Mouse (Mus musculus): Measurements from ENCODE around the gene Rsl1d1. TPM values are rescaled to one million over a fixed set of nuclear protein-coding genes. Genes with fewer than 3 reads are reported as not detected.
A peak's percentile ranks its signal among the peaks of the same experiment; 100 is the strongest.
"Not testable (repeated sequence)": the region's sequence is repeated elsewhere in the genome, so short reads cannot be mapped to it uniquely, and the experiment has no call there.

Gene Rsl1d1
- polyA plus RNA-seq, 2 experiments = 82.0 to 176 TPM

DNA sequence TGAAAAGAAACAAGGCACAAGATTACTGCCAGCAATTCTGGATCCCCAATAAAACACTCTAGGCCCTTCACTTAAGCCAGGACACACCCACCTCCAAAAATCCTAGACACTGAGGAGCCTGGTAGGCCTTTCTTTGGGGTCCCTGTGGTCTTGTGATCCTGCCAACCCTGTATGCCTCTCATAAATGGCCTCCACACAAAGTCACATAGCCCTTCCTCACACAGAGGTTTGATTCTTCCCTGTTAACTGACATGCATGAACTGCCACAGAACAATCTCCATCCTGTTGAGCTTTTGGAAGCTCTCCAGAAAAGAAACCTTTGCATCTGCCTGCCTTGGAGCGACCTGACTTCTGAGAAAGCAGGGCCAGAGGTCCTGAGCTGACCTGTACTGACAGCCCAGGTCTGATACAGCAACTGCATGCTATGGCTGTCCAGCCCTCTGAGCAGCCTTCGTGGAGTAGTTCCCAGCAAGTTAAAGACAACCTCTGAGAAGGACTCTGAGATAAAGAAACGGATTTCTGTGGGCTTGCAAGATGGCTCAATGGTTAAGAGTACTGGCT is 38.4 kb downstream of the Rsl1d1 start:
- DNase-seq (ENCODE audit: low spot score) (peak; percentile 14), ATAC-seq (ENCODE audit: low FRiP score, low read depth) (no peak)
- 0 out of 2 replicates have a peak, but pooled peaks cover 4% of the 10 kb centered on the region for H3K4me1 ChIP-seq (ENCODE audit: control insufficient read depth, insufficient read depth, low read length)
- TF ChIP-seq POLR2A (IDR thresholded peaks at IDR 0.05; ENCODE audit: borderline replicate concordance, extremely low read depth, insufficient read depth, insufficient read length) = no peak
- no peaks in the 10 kb centered on the region for H3K27me3 ChIP-seq (ENCODE audit: control insufficient read depth, insufficient read depth, low read length)
- H3K9me3 ChIP-seq (ENCODE audit: control insufficient read depth, low read length) = no peaks in the 10 kb centered on the region
- H3K4me2 ChIP-seq (replicated peaks; ENCODE audit: low read depth, low read length, severe bottlenecking) = no peak overlapping the region
- H3K36me3 ChIP-seq (ENCODE audit: control insufficient read depth, insufficient read depth, low read length) = peaks cover 23% of the 10 kb centered on the region
- H3K27ac ChIP-seq (replicated peaks; ENCODE audit: low read depth, low read length) = peak overlapping the region; percentile 63
- WGBS = 61% methylated on average over 3 of the region's 3 CpGs
- H3K4me3 ChIP-seq (replicated peaks; ENCODE audit: low read length) = no peak overlapping the region
- no peak overlapping the region for H3K9ac ChIP-seq (ENCODE audit: low read depth, low read length, severe bottlenecking)

- not testable (repeated sequence) for DNase-seq (ENCODE audit: low spot score); H3K4me3 ChIP-seq (replicated peaks; ENCODE audit: low read length); H3K27me3 ChIP-seq (ENCODE audit: control insufficient read depth, insufficient read depth, low read length); H3K9ac ChIP-seq (ENCODE audit: low read depth, low read length, severe bottlenecking); H3K4me1 ChIP-seq (ENCODE audit: control insufficient read depth, insufficient read depth, low read length); H3K4me2 ChIP-seq (replicated peaks; ENCODE audit: low read depth, low read length, severe bottlenecking); H3K9me3 ChIP-seq (ENCODE audit: control insufficient read depth, low read length); ATAC-seq (ENCODE audit: low FRiP score, low read depth); H3K27ac ChIP-seq (replicated peaks; ENCODE audit: low read depth, low read length)
- 39% methylated on average over 1 of the region's 3 CpGs for WGBS
- H3K36me3 ChIP-seq (ENCODE audit: control insufficient read depth, insufficient read depth, low read length) = peaks cover 76% of the 10 kb centered on the region
Observed at GRCm38 (mm10) chr16:11157721-11158120, 45.4 kb downstream of the Rsl1d1 start.

DNA sequence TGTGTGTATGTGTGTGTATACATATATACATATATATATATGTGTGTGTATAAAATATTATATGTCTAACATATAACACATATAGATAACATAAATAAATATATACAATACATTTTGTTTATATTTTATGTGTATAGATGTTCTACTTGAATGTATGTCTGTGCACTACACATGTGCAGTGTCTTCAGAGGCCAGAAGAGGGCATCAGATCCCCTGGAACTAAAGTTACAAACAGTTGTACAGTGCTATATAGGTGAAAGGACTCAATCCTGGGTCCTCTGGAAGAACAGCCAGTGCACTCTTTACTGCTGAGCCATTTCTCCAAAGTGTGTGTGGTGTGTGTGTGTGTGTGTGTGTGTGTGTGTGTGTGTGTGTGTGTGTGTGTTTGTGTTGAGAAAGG is 48.6 kb downstream of the Rsl1d1 start:
- Histone ChIP-seq H3K4me1 (ENCODE audit: control insufficient read depth, insufficient read depth, low read length) (no peaks in the 10 kb centered on the region), H3K9ac (ENCODE audit: low read depth, low read length, severe bottlenecking) (no peak overlapping the region), H3K27ac (replicated peaks; ENCODE audit: low read depth, low read length) (no peak overlapping the region), H3K9me3 (ENCODE audit: control insufficient read depth, low read length) (no peaks in the 10 kb centered on the region), H3K4me2 (replicated peaks; ENCODE audit: low read depth, low read length, severe bottlenecking) (no peak overlapping the region), H3K27me3 (ENCODE audit: control insufficient read depth, insufficient read depth, low read length) (no peaks in the 10 kb centered on the region), H3K4me3 (replicated peaks; ENCODE audit: low read length) (no peak overlapping the region), H3K36me3 (ENCODE audit: control insufficient read depth, insufficient read depth, low read length) (peaks cover 74% of the 10 kb centered on the region)
- no peak for DNase-seq (ENCODE audit: low spot score)
- ATAC-seq (ENCODE audit: low FRiP score, low read depth) = no peak
- no peak for TF ChIP-seq POLR2A (IDR thresholded peaks at IDR 0.05; ENCODE audit: borderline replicate concordance, extremely low read depth, insufficient read depth, insufficient read length)

DNA sequence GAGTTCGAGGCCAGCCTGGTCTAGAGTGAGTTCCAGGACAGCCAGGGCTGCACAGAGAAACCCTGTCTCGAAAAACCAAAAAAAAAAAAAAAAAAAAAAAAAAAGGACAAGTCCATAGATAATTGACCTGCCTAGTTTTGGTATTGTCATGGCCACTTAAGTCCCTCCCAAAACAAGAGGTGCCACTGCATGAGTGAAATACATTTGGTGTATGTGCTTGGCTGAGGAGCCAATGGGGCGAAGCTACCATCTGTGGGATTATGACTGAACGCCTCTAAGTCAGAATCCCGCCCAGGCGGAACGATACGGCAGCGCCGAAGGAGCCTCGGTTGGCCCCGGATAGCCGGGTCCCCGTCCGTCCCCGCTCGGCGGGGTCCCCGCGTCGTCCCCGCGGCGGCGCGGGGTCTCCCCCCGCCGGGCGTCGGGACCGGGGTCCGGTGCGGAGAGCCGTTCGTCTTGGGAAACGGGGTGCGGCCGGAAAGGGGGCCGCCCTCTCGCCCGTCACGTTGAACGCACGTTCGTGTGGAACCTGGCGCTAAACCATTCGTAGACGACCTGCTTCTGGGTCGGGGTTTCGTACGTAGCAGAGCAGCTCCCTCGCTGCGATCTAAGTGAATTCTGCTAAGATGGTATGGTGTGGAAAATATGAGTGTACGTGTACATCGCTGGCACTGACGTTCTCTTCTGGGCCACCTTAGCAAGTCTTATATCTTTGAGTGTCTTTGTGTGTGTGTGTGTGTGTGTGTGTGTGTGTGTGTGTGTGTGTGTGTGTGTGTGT is 59.2 kb downstream of the Rsl1d1 start:
- WGBS = 19% methylated on average over 54 of the region's 56 CpGs
- not testable (repeated sequence) for H3K27ac ChIP-seq (replicated peaks; ENCODE audit: low read depth, low read length); H3K4me1 ChIP-seq (ENCODE audit: control insufficient read depth, insufficient read depth, low read length); H3K9ac ChIP-seq (ENCODE audit: low read depth, low read length, severe bottlenecking); H3K4me3 ChIP-seq (replicated peaks; ENCODE audit: low read length); H3K27me3 ChIP-seq (ENCODE audit: control insufficient read depth, insufficient read depth, low read length); DNase-seq (ENCODE audit: low spot score); ATAC-seq (ENCODE audit: low FRiP score, low read depth); H3K9me3 ChIP-seq (ENCODE audit: control insufficient read depth, low read length); H3K4me2 ChIP-seq (replicated peaks; ENCODE audit: low read depth, low read length, severe bottlenecking)
- H3K36me3 ChIP-seq (ENCODE audit: control insufficient read depth, insufficient read depth, low read length) = peaks cover 82% of the 10 kb centered on the region

Small RNA genes lying within 50 kb of the gene (microRNA-seq; reads per million reads assigned to microRNA genes)
- gene Gm23935 = 26.3 reads per million, percentile 32 among the genes with 10 or more reads in this experiment

Other genes with a start within 250 kb of the Rsl1d1 start
- gene Snn, start 142.4 kb downstream of the Rsl1d1 start, polyA plus RNA-seq (2012; rRNA removed) = 59.0 and 59.7 TPM in 2 replicates
- gene Snn, start 142.4 kb downstream of the Rsl1d1 start, polyA plus RNA-seq (2014; fragmentation: Nextera tagmentation; extraction: Ambion mirVana) = 45.2 and 46.9 TPM in 2 replicates
- 79.8 and 105 TPM in 2 replicates for gene Litaf, start 137.2 kb downstream of the Rsl1d1 start, polyA plus RNA-seq (2012; rRNA removed)
- 103 and 109 TPM in 2 replicates for gene Litaf, start 137.2 kb downstream of the Rsl1d1 start, polyA plus RNA-seq (2014; fragmentation: Nextera tagmentation; extraction: Ambion mirVana)
- 36.9 and 41.7 TPM in 2 replicates for gene Txndc11, start 68.7 kb downstream of the Rsl1d1 start, polyA plus RNA-seq (2012; rRNA removed)
- gene Txndc11, start 68.7 kb downstream of the Rsl1d1 start, polyA plus RNA-seq (2014; fragmentation: Nextera tagmentation; extraction: Ambion mirVana) = 45.0 and 47.9 TPM in 2 replicates
- gene Zc3h7a, start 26.9 kb downstream of the Rsl1d1 start, polyA plus RNA-seq (2012; rRNA removed) = 191 and 218 TPM in 2 replicates
- gene Zc3h7a, start 26.9 kb downstream of the Rsl1d1 start, polyA plus RNA-seq (2014; fragmentation: Nextera tagmentation; extraction: Ambion mirVana) = 94.9 and 105 TPM in 2 replicates
- gene Gspt1, start 51.0 kb upstream of the Rsl1d1 start, polyA plus RNA-seq (2012; rRNA removed) = 57.3 and 69.9 TPM in 2 replicates
- gene Gspt1, start 51.0 kb upstream of the Rsl1d1 start, polyA plus RNA-seq (2014; fragmentation: Nextera tagmentation; extraction: Ambion mirVana) = 96.0 and 98.1 TPM in 2 replicates
- gene Tnfrsf17, start 110.5 kb upstream of the Rsl1d1 start, polyA plus RNA-seq (2012; rRNA removed) = 0.18 TPM in 1 of 2 replicates, not detected in the other
- 0.23 and 0.25 TPM in 2 replicates for gene Tnfrsf17, start 110.5 kb upstream of the Rsl1d1 start, polyA plus RNA-seq (2014; fragmentation: Nextera tagmentation; extraction: Ambion mirVana)
- 4.9 and 6.7 TPM in 2 replicates for gene Snx29, start 119.6 kb upstream of the Rsl1d1 start, polyA plus RNA-seq (2012; rRNA removed)
- 9.3 and 11.2 TPM in 2 replicates for gene Snx29, start 119.6 kb upstream of the Rsl1d1 start, polyA plus RNA-seq (2014; fragmentation: Nextera tagmentation; extraction: Ambion mirVana)

Data from limb, embryonic 14.5 days (tissue).